Mouse (Mus musculus) kidney, adult 2 months (tissue): ENCODE measurements around the gene Dab1.

ENCODE experiments used
- CTCF ChIP-seq: fragments of 200-500 bp; conservative IDR thresholded peaks from 2 replicates; pipeline ENCODE4 v1.5.1; 2011; ENCODE audit warnings: low read depth, mild to moderate bottlenecking, control low read depth, low read length, moderate library complexity, mixed read lengths; ENCODE audit not compliant: insufficient read depth, insufficient read length
- POLR2A ChIP-seq: fragments of 200-500 bp; IDR thresholded peaks from one replicate; pipeline ENCODE4 v1.6.1; 2011; ENCODE audit warnings: low read depth, low read length, control low read depth

GRCm38 (mm10) chr4:103875564-103875963 is 256.4 kb downstream of the Dab1 start:
- no peak for TF ChIP-seq POLR2A
- TF ChIP-seq CTCF = no peak
